Mouse (Mus musculus) layer of hippocampus, adult 11-12 months (tissue): ENCODE results near the gene Snai1.
A peak's percentile ranks its signal among the peaks of the same experiment; 100 is the strongest.

Experiments used
- DNase-seq: peaks from one replicate; pipeline ENCODE4 v3.0.0; 2022; ENCODE audit warnings: low spot score

Snai1 gene

DNA sequence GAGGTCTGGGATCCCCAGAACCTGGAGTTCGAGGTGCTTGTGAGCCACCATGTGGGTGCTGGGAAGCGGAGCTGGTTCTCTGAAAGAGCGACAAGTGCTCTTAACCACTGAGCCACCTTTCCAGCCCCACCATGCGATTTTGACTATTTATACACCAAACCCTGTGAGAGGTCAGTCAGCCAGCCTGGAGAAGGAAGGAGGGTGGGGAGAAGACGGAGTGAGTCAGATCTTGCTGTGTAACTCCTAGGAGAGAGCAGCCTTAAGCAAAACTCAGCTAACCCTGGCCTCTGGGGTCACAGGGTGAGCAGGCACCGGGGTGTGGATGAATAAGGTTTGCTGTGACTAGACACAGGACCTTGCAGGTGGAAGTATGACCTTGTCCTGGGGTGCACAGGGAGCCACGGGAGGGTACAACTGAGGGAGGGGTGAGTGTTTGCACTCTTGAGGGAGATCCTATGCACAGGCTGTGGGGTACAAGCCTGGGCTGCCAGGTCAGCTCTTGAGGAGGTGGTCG, 12.4 kb downstream of the Snai1 start:
- DNase-seq: no peak

DNA sequence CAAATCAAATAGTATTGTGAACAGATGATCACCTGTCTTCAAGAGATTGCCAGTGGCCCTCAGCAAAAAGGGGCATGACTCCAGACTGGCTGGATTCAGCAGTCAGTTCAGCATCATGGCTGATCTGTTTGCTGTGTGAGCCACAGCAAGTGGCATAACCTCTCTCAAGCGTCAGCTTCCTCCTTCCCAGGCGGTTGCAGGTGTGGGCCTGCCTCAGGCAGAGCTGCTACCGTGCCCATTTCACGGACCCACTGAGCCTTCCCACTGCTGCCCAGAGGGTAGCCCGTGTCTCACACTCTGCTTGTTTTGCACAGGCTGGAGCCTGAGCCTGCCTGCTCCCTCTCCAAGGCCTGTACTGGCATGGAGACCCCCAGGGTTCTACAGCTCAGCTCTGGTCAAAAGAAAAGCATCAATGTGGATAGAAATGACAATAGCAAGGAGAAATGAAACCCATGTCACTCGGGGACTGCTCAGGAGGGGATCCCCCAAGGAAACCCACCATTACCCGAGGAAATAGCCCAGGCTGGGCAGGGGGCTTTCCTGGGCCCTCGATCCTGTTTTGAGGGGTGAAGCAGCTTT, 13.4 kb downstream of the Snai1 start:
- DNase-seq: no peak

DNA sequence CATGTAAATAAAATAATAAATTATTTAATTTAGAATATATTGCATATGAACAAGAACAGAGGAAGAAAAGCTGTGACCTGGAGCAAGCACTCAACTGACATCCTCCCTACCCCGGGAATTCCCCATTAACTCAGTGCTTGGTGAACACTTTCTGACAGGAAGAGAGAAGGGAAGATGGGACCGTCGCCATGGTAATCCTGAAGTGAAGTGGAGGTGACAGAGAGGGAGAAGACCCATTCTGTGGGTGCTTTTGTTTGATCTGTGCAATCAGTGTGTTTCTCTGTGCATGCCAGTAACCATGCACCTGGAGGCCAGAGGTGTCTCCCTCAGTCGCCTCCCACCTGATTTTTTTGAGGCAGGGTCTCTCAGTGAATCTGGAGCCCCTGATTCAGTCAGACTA, 14.3 kb downstream of the Snai1 start:
- no peak for DNase-seq

DNA sequence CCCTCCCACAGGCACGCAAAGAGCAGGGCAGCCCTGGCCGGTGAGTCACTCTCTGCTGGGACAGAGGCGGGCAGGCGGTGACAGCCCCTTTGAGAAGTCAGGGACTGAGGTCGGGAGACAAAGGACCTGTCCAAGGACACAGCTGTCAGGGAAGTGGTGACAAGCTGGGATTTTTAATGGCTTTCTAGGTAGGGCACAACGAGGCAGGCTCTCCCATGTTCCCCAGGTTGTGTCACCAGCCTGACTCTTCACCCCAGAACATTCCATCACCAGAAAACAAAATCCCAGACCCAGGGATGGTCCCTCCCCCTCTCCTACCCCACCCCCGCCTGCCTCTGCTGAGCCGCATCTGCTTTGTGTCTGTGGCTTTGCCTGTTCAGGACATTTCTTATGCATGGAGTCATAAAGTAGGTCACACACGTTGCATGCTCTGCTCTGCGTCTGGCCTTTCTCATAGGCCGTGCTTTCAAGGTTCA, 15.0 kb downstream of the Snai1 start:
- no peak for DNase-seq

DNA sequence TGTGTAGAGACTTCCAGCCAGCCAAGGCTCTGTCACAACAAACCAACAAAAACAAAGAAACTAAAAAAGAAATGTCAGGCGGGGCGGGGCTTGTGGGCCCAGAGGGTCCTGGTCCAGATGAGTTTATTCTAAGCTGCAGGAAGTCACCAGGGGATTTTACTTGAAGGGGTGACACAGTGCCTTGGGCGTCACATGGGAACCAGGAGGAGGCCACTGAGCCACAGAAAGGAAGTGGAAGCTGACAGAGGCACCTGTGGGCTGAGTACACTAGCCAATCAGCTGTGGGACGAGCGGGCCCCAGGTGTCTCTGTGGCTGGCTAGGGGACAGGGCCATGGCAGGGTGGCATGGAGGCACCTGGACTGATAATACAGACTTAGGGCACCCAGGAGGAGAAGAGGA, 17.8 kb downstream of the Snai1 start:
- DNase-seq: no peak

DNA sequence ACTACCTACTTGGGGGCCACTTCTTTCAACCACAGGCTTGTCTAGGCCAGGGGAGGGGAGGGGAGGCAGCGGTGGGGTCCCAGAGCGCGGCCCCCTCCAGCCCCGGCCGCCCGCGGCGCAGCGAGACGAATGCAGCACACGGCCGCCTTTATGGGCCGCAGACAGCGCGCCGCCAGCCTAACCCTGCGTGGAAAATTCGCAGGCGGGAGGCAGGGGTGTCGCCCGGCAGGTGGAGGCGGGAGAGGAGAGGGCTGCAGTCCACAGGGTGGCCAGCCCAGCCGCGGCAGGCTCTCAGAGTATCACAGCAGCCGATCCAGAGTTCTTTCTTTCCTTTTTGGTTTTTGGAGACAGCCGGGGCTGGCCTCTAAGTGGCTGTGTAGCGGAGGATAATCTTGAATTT, 21.4 kb downstream of the Snai1 start:
- DNase-seq: no peak

DNA sequence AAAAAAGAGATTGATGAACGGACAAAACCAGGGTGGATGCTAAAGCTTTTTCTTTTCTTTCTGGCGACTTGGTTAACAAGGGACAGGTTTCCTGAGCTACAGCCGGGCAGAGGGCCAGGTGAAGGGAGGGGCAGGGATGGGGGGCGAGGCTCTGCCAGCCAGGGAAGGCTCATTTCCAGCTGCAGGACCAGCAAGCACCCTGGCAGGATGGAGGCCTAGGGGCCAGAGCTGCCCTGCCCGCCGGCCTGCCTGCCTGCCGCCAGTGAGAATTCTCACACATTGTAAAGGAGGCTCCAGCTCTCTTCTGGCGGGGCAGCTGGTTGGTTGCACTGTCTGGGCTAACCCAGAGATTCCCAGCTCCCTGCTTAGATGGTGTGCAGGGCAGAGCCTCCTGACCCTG, 24.1 kb downstream of the Snai1 start:
- DNase-seq: no peak

DNA sequence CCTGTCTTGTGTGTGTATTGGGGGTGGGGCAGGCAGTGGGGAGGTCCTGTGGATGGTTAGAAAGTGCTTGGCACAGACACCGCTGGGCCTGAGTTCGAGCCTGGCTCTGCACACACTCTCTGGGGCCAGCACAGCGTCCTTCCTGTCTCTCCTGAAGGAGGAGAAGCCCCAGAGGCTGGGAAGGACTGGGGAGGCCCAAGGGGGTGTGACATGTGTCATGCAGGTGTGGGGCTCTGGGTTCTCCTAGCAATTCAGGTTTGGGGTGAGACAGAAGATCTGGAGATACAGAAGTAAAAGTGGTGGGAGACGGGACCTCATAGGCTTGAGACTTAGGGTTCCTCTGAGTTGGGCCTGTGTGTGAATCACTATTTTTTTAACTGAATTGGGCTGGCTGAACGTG, 25.0 kb downstream of the Snai1 start:
- DNase-seq: no peak

DNA sequence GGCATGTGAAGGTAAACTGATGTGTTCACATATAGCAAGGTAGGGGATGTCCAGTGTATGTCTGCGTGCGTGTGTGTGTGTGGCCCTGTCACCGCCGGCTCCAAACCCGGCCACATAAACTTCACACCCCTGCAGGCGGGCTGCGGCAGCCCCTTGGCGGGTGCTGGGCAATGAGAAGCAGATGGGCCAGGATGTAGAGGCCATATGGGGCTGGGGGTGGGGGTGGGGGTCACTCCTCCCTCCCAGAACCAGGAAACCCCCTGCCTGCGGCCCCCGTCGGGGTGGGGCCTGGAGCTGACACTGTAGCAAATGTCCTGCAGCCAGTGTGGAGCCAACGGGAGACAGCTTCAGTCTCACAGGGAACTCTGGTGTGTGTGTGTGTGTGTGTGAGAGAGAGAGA, 25.7 kb downstream of the Snai1 start:
- no peak for DNase-seq

DNA sequence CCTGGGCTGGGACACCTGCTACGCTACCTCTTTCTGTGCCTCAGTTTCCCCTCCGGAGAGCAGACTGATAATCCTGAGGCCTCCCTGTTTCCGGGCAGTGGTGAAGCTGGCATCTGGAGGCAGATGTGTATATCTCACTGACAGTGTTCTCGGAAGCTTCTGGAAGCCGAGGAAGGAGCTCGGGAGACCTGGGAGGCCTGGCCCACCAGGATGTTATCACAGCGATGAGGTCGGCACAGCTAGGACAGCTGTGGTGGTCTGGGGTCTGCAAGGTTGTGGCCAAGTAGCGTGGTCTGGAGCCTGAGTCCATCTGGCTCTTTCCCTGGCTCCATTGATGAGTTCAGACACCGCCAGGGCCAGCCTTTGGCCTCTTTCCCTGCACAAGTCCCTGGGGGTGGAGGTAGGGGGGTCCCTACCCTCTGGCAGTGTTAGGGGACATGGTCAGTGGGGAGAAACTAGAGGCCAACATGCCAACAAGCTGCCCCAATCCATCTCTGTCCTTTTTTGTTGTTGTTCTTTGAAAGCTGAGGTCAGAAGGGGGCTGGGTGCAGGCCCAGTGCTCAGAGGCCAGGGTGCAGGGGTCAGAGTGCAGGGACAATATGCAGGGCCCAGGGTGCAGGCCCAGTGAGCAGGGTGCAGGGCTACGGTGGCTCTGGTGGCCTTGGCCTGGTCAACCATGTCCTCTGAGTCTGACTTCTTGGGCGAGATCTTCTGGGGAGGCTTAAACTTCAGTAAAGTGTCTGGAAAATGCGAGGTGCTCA, 26.7 kb downstream of the Snai1 start:
- DNase-seq: no peak

DNA sequence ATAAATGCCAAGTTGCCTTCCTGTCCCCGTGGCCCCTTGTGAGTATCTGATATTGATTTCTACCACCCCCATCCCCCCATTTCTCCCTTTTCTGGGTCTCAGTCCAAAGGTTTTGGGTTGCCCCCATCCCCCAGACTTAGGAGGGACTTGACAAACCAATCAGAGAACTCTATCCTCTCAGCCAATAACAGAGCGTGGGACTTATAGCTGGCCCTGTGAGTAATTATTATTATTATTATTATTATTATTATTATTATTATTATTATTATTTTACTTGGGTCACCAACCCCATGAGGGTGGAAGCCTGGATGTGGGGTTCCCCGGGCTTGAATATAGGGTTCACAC, 27.3 kb downstream of the Snai1 start:
- DNase-seq: no peak

DNA sequence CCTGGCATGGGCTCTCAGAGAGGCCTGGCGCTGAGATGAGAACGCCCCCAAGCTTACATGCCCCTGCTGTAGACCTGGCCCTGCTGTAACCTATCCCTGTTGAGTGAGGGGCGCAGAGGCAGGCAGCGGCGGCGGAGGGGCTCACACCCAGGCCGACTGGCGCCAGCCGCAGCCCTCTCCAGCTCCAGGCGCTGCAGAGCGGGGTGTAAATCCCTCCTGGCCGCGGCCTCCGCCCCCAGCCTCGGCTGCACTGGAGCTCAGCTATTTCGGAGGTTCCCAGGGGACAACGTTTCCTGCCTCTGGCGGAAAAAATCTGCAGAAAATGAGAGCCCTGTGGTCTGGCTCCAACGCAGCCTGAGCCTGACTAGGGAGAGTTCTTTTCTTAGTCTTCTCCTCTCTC, 27.7 kb downstream of the Snai1 start:
- DNase-seq: no peak

DNA sequence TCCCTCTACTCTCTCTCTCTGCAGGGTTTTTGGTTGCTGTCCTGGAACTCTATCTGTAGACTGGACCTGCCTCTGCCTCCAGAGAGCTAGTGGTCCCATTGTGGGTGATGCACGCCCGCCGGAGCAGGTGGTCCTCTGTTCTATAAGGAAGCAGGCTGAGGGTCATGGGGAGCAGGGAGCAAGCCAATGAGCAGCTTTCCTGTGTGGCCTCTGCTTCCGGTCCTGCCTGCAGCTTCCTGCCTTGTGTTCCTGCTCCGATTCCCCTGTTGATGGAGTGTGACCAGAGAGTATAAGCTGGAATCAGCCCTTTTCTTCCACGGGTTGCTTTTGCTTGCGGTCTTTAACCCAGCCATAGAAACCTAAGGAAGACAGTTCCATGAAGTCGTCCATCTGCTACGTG, 30.1 kb downstream of the Snai1 start:
- no peak for DNase-seq

DNA sequence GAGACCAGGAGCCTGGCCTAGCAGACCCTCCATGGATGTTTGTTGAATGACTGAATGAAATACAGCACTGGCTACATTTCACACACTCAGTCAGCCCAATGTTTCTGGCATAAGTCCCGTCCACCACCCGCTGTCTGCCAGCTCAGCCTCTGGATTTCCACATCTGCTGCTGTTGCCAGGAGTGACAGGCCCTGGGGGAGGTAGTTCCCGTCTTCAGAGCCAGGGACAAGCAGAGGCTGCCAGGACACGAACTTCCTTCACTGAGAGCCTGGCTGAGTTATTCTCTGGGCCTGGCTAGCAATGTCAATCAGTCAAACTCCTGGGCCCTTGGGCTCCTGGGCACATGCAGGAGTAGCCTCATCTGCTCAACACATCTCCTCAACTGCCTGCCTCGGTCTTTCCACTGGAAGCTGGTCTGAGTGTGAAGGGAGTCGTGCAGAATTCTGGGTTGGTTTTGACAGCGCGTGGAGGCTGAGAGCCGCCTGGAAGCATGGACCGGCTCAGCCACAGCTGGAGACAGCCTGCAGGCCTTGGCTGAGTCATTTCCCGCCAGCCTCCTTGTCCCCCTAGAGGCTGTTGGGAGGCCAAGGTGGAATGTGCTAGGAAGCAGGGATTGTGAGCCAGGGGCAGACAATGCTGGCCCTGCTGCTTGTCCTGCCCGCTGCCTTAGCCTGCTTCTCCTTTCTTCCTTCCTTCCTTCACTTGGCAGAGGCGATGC, 32.1 kb downstream of the Snai1 start:
- DNase-seq: peak; percentile 34

DNA sequence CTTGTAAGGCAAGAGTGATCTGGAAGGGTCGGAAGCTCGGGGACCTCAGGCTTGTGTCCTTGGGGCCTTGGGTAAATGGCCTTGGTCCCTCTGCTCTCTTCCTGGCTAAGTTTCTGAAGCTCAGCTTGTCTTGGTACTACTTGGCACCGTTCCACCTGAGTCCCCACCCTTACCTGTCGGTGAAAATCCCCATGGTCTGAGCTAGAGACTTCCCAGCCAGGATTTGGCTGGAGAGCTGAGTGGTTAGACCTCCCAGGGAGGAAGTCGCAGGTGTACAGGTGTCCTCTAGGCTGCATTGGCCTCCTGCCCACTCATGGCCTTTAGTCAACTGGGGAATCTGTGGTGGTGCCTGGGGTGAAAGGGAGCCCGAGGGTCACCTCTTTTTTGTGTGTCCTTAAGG, 32.8 kb downstream of the Snai1 start:
- DNase-seq: no peak

DNA sequence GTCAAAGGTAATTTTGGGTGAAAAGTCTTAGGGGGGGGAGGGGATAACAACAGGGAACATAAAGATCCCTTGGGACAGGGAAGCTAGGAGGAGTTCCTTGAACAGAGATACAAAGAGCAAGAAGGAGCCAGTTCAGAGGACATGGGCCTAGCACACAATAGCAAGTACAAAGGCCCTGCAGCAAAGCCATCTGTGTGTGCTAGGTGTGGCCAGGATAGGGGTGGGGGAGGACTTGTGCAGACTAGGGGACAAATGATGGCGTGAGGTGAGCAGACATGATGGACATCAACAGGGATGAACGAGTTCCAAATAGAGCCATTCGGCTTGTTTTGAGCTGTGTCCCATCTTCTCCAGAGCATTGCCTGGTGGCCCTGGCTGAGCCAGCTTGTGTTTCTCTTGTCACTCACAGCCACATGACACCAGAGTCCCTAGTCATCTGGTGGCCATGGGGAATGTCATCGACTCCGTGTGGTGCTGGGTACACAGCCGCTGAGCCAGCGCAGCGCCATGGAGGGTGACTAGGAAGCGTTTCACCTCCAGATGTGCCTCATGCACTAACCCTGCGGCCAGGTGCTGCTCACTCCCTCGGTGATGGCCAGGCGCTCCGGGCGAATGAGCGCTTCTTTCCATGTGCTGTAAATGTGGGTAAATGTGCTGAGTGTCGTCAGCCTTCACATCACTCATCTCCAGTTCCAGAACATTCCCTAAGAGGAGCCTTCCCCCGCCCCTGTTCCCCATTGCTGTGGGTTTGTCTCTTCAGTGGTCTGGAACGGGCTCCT, 33.6 kb downstream of the Snai1 start:
- DNase-seq: no peak

DNA sequence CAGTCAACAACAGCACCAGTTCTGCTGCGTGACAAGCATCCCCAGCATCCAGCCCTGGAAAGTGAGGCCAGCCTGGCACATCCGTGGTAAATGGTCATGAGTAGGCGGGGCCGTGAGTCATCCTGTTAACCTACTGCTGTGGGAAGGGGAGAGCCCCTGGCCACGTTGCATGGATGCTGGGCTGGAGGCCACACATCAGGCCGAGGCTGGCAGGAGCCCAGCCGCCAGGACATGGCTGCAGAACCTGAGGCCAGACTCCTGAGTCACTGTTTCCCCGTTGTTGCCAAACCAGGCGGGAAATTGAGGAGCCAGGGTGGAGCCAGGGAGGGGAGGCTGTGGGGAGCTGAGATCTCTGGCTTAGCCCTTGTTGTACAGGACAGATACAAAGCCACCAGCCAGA, 36.8 kb downstream of the Snai1 start:
- DNase-seq: no peak

DNA sequence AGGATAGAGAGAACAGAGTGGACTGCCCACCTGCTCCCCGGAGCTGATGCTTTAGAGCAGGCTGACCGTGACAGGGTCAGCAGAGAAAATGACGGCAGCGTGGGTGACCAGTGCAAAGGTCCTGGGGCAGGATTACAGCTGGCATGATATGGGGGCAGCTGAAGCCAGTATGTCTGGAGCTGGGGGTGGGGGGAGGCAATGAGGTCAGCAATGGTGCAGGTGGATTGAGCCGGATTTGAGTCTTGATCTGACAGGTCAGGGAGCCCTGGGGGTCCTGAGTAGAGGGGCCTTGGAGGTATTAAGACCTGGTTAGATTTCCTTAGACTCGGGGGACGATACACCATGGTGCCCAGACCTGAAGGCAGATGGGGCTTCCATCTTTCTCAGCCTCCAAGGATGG, 37.6 kb downstream of the Snai1 start:
- no peak for DNase-seq

DNA sequence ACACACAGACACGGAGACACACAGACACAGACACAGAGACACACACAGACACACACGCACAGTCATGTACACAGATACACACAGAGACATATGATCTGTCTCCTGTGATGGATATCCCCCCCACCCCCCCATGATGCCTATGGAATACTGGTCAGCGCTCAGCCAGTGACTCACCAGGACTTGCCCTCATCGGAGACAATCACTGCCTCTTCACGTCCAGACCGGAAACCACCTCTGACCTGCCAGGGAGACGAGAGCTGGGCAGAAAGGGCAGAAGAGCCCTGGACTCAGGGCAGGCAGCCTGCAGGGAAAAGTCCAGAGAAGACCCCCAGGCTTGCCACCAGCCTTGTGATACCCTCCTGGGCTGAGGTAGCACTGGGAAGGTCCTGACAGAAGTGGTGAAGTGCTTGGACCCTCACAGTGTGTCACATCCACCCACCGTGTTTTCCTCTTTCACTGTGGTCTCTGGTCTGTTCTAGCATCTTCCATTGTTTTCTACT, 38.2 kb downstream of the Snai1 start:
- no peak for DNase-seq

DNA sequence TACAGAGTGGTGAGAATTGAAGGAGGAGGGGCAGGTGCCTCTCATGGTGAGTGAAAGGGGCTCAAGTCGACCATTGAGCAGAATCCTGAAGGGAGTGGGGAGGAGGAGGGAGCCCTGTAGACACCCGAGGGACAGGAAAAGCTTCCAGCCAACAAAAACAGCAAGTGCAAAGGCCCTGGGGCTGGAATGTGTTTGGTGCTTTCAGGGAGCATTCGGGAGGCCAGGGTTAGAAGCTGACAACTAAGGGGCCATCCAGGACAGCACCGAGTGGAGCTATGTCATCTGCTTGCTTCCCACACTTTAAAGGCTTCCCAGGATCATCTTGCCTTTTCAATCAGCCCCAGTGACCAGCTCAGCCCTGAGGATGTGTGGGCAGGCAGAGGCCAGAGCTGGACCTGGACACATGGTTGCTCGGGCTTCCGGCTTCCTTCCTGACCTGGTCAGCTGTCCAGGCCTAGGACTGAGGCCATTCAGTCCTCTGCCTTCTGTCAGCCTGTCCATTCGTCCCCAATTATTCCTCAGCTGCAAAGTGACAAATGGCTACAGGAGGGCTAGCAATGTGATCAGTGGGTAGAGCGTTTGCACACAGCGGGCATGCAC, 39.3 kb downstream of the Snai1 start:
- DNase-seq: no peak

DNA sequence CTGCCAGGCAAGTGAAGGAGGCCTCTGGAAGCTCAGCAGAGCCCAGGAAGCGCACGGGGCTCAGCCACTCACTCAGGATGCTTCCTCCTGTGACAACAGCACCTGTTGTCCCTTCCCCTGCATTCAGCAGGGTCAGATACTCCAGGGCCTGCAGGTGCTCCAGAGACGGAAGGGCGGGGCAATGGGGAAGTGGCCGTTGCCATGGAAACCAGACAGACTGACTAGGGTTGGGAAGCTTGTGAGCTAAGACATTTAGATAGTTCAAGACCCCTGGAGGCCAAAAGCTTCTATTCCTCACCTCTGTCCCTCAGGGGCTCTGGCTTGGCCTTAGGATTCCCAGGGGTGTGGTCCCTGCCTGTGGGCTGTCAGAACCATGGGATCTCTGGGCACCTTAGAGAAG, 40.5 kb downstream of the Snai1 start:
- no peak for DNase-seq
